Mouse (Mus musculus) E14TG2a.4 (cell line): ENCODE measurements around the gene Ctnnbl1.

Experiments used
- H3K27me3 ChIP-seq: 2 replicates; pipeline ENCODE4 v1.6.1; 2014; ENCODE audit warnings: low read length, control low read depth; ENCODE audit not compliant: insufficient read depth
- H3K36me3 ChIP-seq: 2 replicates; pipeline ENCODE4 v1.6.1; 2014; ENCODE audit warnings: low read length, control low read depth; ENCODE audit not compliant: insufficient read depth
- H3K4me1 ChIP-seq: replicated peaks from 2 replicates; pipeline ENCODE4 v1.6.1; 2014; ENCODE audit warnings: low read depth, low read length, control low read depth
- H3K4me3 ChIP-seq: replicated peaks from 2 replicates; pipeline ENCODE4 v1.5.1; 2014; ENCODE audit warnings: mild to moderate bottlenecking, low read length
- H3K9me3 ChIP-seq: 2 replicates; pipeline ENCODE4 v1.6.1; 2014; ENCODE audit warnings: low read length, control low read depth
- CTCF ChIP-seq: conservative IDR thresholded peaks from 2 replicates; pipeline ENCODE4 v1.5.1; 2014; ENCODE audit warnings: low read length
- NANOG ChIP-seq: IDR thresholded peaks from 2 replicates; pipeline ENCODE4 v1.6.1; 2014; ENCODE audit warnings: borderline replicate concordance, low read length, mixed read lengths
- POU5F1 ChIP-seq: IDR thresholded peaks from 2 replicates; pipeline ENCODE4 v1.6.1; 2014; ENCODE audit warnings: low read length, borderline replicate concordance

Ctnnbl1 gene

GRCm38 (mm10) chr2:157780956-157781355, 43.8 kb downstream of the Ctnnbl1 start:
- H3K9me3 ChIP-seq: no peaks in the 10 kb centered on the region
- TF ChIP-seq NANOG (no peak), CTCF (no peak), POU5F1 (no peak)
- H3K4me1 ChIP-seq: peaks cover 21% of the 10 kb centered on the region
- peaks cover 79% of the 10 kb centered on the region for H3K36me3 ChIP-seq
- no peak overlapping the region for H3K4me3 ChIP-seq
- H3K27me3 ChIP-seq: no peaks in the 10 kb centered on the region

- no peak for TF ChIP-seq POU5F1
- TF ChIP-seq CTCF: no peak
- no peak for TF ChIP-seq NANOG
- no peaks in the 10 kb centered on the region for H3K27me3 ChIP-seq
- H3K36me3 ChIP-seq: peaks cover 68% of the 10 kb centered on the region
- no peaks in the 10 kb centered on the region for H3K9me3 ChIP-seq
- H3K4me3 ChIP-seq: no peak overlapping the region
- peaks cover 9% of the 10 kb centered on the region; the same call in 1 of the 2 replicates for H3K4me1 ChIP-seq
These were observed 46.0 kb downstream of the Ctnnbl1 start for GRCm38 (mm10) chr2:157783152-157783551.

- Histone ChIP-seq H3K36me3 (peaks cover 73% of the 10 kb centered on the region), H3K27me3 (no peaks in the 10 kb centered on the region), H3K4me1 (peaks cover 13% of the 10 kb centered on the region; the same call in 1 of the 2 replicates), H3K4me3 (no peak overlapping the region), H3K9me3 (no peaks in the 10 kb centered on the region)
- TF ChIP-seq NANOG (no peak), POU5F1 (no peak), CTCF (no peak)
These were observed 47.0 kb downstream of the Ctnnbl1 start for GRCm38 (mm10) chr2:157784238-157784637.

- Histone ChIP-seq H3K27me3 (no peaks in the 10 kb centered on the region), H3K9me3 (no peaks in the 10 kb centered on the region), H3K4me1 (peaks cover 10% of the 10 kb centered on the region; the same call in 1 of the 2 replicates), H3K4me3 (no peak overlapping the region), H3K36me3 (peaks cover 73% of the 10 kb centered on the region)
- TF ChIP-seq NANOG (no peak), POU5F1 (no peak), CTCF (no peak)
These were observed 47.4 kb downstream of the Ctnnbl1 start for GRCm38 (mm10) chr2:157784647-157785046.

- TF ChIP-seq CTCF (no peak), NANOG (no peak), POU5F1 (no peak)
These were observed 52.0 kb downstream of the Ctnnbl1 start for GRCm38 (mm10) chr2:157789226-157789625.

GRCm38 (mm10) chr2:157790836-157791495, 53.8 kb downstream of the Ctnnbl1 start:
- H3K4me3 ChIP-seq: no peak overlapping the region
- H3K9me3 ChIP-seq: no peaks in the 10 kb centered on the region
- peaks cover 10% of the 10 kb centered on the region; the same call in 1 of the 2 replicates for H3K4me1 ChIP-seq
- no peak for TF ChIP-seq NANOG
- TF ChIP-seq CTCF: no peak
- no peak for TF ChIP-seq POU5F1
- peaks cover 40% of the 10 kb centered on the region for H3K36me3 ChIP-seq
- no peaks in the 10 kb centered on the region for H3K27me3 ChIP-seq

More at GRCm38 (mm10) chr2:157789226-157789625, 52.0 kb downstream of the Ctnnbl1 start:
- H3K36me3 ChIP-seq: peaks cover 56% of the 10 kb centered on the region
- no peak overlapping the region for H3K4me3 ChIP-seq
- H3K27me3 ChIP-seq: no peaks in the 10 kb centered on the region
- peaks cover 10% of the 10 kb centered on the region; the same call in 1 of the 2 replicates for H3K4me1 ChIP-seq
- H3K9me3 ChIP-seq: no peaks in the 10 kb centered on the region

GRCm38 (mm10) chr2:157791528-157792162, 54.4 kb downstream of the Ctnnbl1 start:
- Histone ChIP-seq H3K4me3 (no peak overlapping the region), H3K36me3 (peaks cover 40% of the 10 kb centered on the region), H3K9me3 (no peaks in the 10 kb centered on the region), H3K27me3 (no peaks in the 10 kb centered on the region), H3K4me1 (peaks cover 10% of the 10 kb centered on the region; the same call in 1 of the 2 replicates)
- TF ChIP-seq CTCF (no peak), NANOG (no peak), POU5F1 (no peak)

GRCm38 (mm10) chr2:157792840-157793552, 55.8 kb downstream of the Ctnnbl1 start:
- Histone ChIP-seq H3K4me3 (no peak overlapping the region), H3K36me3 (peaks cover 40% of the 10 kb centered on the region), H3K9me3 (no peaks in the 10 kb centered on the region), H3K27me3 (no peaks in the 10 kb centered on the region), H3K4me1 (peaks cover 7% of the 10 kb centered on the region; the same call in 1 of the 2 replicates)
- TF ChIP-seq POU5F1 (no peak), NANOG (no peak)
